Mouse (Mus musculus) heart, postnatal 10 days (tissue): Measurements from ENCODE around the gene Ablim2. TPM values are rescaled to one million over a fixed set of nuclear protein-coding genes. Genes with fewer than 3 reads are reported as not detected.

Experiments
- DNase-seq, 2 experiments: peaks; one replicate each; pipeline ENCODE4 v3.0.0; 2021
- intact Hi-C: fragments of 180-260 bp; cut with DNase I; formaldehyde crosslinking; loops from one replicate; pipeline ENCODE4 v1.15.1; 2025
- total RNA-seq, 2 experiments: library from RNA; stranded (reverse); gene quantifications; 2 replicates each; pipeline ENCODE4 v1.2.3; 2021

Ablim2 gene
- total RNA-seq: 10 to 100 TPM in 1 of 2 experiments, 1 to 10 TPM in 1; 9.9 to 12.6 TPM

GRCm38 (mm10) chr5:35757639-35758001, at the start of gene Ablim2:
Gene Ablim2, plus strand, starts transcription at chr5:35757880.
- peak; percentile 90 to 92 for DNase-seq
- intact Hi-C loops: loop anchor here (10.0 kb wide), 1 partner anchor 217 kb away; no protein-coding TSS in a partner anchor

DNA sequence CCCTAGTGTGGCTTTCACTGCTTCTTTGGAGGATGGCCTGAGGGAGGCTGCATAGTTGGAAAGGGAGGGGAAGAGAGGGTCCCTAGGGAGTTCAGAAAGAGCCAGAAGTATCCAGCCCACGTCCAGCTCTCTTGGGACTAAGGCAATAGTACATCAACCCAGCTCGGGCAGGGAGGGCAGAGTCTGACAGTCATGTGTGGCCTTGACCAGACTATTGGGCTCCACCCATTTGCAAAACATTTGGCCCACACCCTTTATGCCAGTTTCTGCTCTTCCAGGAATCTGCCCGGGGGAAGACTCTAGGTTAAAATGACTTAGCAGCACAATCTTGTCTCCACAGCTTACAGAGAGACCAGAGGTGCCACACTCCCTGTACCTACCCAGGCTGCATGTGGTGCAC, 47.2 kb upstream of the Ablim2 start:
- intact Hi-C loops: no loop called here
- DNase-seq: no peak

DNA sequence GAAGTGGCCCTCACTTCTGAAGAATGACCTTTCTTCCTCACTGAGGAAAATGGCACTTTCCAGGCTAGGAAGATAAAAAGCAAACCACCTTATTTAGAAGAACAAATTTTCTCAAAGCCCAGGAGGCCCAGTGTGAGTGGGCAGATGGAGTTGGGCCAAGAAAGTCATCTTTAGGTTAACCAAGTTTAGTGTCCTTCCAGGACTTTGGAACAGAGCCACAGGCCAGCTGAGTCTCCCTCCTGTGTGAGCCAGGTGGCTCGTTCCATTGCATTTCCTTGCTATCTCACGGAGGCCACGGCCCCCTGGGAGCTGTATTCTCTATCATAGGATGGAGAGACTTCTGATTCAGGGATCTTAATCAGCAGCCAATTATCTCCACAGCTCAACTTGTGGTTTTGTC, 46.7 kb upstream of the Ablim2 start:
- no peak for DNase-seq
- intact Hi-C loops: no loop called here

DNA sequence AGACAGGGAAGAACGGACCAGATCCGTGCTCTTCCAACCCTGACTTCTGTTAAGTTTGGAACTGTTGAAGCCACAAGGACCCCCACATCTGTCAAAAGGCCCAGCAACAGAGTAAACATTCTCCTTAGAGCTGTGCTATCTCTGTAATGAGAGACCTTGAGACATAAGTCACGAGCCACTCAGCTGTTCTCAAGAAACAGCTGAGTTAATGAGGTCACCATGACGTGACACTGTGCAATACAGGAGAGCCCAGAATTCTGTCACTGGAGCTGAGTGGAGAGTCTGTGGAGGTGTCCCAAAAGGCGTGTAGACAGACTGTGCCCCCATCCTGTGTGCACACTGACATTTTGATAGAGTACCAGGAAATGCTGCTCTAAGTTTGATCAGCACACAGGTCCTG, 45.2 kb upstream of the Ablim2 start:
- intact Hi-C loops: loop anchor here (2.0 kb wide), 1 partner anchor 188 kb away; the partner anchor contains the start of gene Cpz
- no peak for DNase-seq

- DNase-seq: peak; percentile 81 to 87
- intact Hi-C loops: loop anchor here (1.0 to 2.0 kb wide), 2 partner anchors 119 to 189 kb away; partner anchors contain the start of gene Cpz
Observed at GRCm38 (mm10) chr5:35713649-35714354, 43.9 kb upstream of the Ablim2 start.

DNA sequence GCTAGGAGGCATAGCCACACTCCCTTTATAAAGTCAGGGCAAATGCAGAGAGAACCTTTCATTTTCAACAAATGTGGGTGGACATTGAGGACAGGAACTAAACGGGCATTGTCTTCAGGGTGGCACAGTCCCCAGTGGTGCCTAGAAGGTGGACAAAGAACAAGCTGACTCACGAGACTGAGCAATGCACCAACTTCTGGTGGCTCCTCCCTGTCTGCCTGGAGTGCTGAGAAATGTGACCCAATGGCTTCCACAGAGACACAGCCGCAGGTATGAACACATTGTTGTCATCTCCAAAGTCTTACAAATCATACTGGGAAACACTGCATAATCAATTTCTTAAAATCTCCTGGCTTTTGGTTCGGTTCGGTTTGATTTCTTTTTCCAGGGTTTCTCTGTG, 40.2 kb upstream of the Ablim2 start:
- intact Hi-C loops: no loop called here
- no peak for DNase-seq

DNA sequence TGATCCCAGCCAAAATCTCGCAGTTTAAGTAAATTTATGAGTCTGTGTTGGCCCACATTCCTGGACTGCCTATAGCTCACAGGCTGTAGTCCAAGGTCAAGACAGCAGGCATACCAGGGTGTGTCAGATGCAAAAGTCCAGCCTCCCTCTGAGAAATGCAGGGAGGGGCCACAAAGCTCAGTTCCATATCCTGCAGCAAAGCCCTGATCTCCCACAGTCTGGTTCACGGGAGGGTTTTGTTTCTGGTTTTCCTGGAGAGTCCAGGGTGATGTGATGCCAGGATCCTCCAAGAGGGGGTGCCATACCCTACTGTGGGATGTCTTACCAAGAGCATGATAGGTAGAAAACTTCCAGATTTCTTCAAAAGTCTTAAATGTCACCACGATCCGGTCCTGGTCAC, 39.7 kb upstream of the Ablim2 start:
- peak in 1 of 2 experiments; percentile 76 for DNase-seq
- intact Hi-C loops: no loop called here

GRCm38 (mm10) chr5:35718817-35719216, 38.9 kb upstream of the Ablim2 start:
- no peak for DNase-seq
- intact Hi-C loops: no loop called here

- intact Hi-C loops: no loop called here
- no peak for DNase-seq
Observed at GRCm38 (mm10) chr5:35719343-35719742, 38.3 kb upstream of the Ablim2 start.

DNA sequence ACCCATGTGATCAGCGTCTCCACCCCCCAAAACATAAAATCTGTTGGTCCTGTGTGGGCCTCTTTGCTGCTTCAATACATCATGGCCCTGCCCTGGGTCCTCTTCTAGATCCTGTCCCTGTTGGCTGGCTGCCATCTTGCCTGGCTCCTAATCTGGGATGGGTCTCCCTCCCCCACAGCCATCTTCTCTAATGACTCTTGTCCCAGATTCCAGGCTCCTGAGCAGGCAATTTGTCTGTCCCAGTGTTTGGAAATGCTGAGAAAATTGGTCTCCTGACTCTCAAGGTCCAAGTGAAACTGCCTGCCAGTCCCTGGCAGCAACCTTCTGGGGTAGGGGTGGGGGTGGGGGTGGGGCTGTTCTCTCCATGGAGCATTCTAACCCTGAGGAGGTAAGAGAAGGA, 37.8 kb upstream of the Ablim2 start:
- intact Hi-C loops: loop anchor here (2.0 kb wide), 1 partner anchor 35 kb away; no protein-coding TSS in a partner anchor
- peak in 1 of 2 experiments; percentile 37 for DNase-seq

DNA sequence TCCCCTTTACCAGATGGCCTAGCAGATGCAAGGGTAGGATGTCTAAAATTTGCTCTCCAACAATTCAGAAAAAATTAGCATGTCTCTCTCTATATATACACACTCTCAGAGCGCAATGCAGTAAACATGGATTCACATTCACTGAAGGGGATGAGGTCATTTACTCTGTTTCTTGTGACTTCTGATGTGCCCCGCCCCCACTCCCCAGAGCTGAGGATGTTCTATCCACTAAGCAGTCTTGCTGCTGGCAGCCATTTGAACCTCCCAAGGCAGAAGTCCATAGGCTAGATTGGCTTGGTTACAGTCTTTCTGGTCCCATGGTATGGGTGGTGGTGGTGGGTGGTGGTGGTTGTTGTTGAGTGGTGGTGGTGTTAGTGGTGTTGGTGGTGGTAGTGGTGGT, 35.7 kb upstream of the Ablim2 start:
- intact Hi-C loops: loop anchor here (2.0 kb wide), 1 partner anchor 33 kb away; no protein-coding TSS in a partner anchor
- DNase-seq: no peak

GRCm38 (mm10) chr5:35722654-35723053, 35.0 kb upstream of the Ablim2 start:
- intact Hi-C loops: no loop called here
- DNase-seq: peak in 1 of 2 experiments; percentile 24

DNA sequence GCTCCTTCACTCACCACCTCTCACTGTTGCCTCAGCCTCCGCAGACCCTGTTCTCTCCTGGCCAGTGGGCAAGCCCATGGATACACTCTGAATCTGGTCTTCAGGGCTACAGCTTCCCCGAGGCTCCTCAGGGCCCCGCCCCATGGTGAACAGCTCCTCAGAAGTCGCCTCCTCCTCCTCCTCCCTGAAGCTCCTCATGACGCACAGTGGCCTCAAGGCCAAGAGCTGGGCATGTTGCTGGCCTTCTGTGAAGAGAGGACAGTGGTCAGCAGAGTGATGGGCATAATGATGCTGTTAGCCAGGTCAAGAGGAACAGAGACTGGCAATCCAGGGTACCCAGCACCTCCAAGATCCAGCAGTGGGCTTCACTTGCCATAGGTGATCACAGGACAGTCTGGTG, 33.8 kb upstream of the Ablim2 start:
- intact Hi-C loops: no loop called here
- no peak for DNase-seq

DNA sequence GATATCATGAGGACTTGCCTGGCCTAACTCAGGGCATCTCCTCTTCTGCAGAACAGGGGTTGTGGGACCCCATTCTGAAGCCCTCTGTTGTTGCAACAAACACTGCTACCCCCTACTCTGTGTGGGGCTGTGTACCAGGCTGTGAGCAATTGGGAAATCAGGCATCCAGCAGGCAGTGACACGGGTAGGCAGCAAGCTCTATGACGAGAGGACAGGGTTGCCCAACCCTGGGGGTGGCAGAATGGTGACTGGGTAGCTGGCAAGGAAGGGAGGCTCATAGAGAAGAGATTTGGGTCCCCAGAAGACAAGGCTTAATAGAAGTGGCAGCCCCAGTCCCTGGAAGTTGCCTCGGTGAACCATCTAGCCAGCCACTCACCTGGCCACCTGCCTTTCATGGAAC, 31.8 kb upstream of the Ablim2 start:
- intact Hi-C loops: no loop called here
- no peak for DNase-seq

- intact Hi-C loops: no loop called here
- no peak for DNase-seq
Observed at GRCm38 (mm10) chr5:35727447-35727846, 30.2 kb upstream of the Ablim2 start.

- intact Hi-C loops: no loop called here
Observed at GRCm38 (mm10) chr5:35728344-35728956, 29.2 kb upstream of the Ablim2 start.

GRCm38 (mm10) chr5:35728957-35729460, 28.7 kb upstream of the Ablim2 start:
- intact Hi-C loops: no loop called here
- DNase-seq: peak; percentile 76 to 79

More at GRCm38 (mm10) chr5:35728344-35728956, 29.2 kb upstream of the Ablim2 start:
- DNase-seq: no peak

DNA sequence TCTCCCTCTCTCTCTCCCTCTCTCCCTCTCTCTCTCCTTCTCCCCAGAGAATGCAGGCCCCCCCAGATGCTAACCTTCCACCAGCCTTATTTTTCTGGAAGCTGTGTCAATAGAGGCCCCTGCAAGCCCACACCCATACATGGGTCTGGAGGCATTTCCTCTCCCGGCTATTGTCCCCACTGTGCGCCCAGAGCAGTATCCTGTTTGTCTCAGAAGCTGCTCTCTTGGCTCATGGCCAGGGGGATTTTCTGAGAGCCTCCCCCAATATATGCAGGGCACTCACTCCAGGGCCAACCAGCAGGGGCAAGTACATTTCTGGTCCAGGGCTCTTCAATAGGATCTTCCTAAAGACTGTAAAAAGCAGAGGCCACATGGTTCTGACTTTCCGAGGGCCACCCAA, 27.8 kb upstream of the Ablim2 start:
- DNase-seq: peak; percentile 63 to 73
- intact Hi-C loops: no loop called here

DNA sequence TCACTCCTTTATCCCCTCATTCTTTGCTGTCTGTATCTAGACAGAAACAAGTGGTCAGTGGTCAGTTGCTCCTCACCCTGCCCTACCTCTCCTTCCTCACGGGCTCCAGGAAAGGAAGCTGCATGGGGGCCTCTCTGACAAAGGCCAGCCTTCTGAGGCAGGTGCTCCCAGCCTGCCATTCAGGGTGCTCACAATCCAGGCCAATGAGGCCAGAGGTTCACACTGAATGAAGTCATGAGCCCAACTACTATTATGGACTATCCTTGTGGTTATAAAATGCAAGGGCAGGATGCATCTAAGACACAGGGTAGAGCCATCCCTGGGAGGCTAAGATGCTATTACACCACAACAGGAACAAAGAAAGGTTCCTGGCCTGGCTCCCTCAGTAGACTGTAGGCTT, 27.1 kb upstream of the Ablim2 start:
- intact Hi-C loops: no loop called here
- no peak for DNase-seq

GRCm38 (mm10) chr5:35731006-35731405, 26.7 kb upstream of the Ablim2 start:
- DNase-seq: no peak
- intact Hi-C loops: no loop called here

DNA sequence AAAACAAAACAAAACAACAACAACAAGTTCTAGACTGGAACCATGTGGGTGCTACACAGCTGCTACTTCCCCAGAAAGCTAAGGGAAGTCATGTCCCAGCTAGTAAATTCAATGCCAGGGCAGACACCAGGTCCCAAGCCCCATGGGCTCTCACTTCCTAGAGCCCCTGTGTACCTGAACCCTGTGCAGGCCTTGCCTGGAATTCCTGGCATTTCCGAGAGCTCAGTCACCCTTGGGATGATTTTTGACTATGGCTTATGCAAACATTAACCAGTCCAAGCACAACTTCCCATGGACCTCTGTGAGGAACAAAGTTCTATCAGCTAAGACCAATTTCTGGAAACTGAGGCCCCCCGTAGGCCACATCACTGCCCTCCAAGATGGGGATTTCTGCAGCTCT, 24.2 kb upstream of the Ablim2 start:
- intact Hi-C loops: no loop called here
- DNase-seq: no peak
